In genomic region chr5:47979371-47979770, GRCm38 (mm10) we compare ENCODE assay signal across 12 mouse cellular contexts. TPM values are rescaled to one million over a fixed set of nuclear protein-coding genes. Genes with fewer than 3 reads are reported as not detected.
DNase-seq lines count a peak whose midpoint lies in the region; ATAC-seq and TF ChIP-seq lines count a peak whose summit lies in the region.
"Had no signal": no experiment of that assay in that cellular context is flagged by ENCODE, and none has a peak within 500 bp of the region (broad histone marks: within the 10 kb centered on the region; RNA-seq: fewer than 3 reads in every experiment).

No protein-coding gene starts in this region.

- H3K4me3 ChIP-seq in left cerebral cortex, adult 2 months: no peak overlapping the region
- H3K4me3 ChIP-seq in lung, embryonic 14.5 days (ENCODE audit: low read depth, low read length): no peak overlapping the region

- H3K9ac ChIP-seq in lung, embryonic 14.5 days: no peak overlapping the region

- no peak overlapping the region for H3K27ac ChIP-seq in left cerebral cortex, adult 2 months
- no peak overlapping the region for H3K27ac ChIP-seq in lung, embryonic 14.5 days (ENCODE audit: low read depth)
- H3K27ac ChIP-seq: macrophage had no signal

- 30% methylated on average over 4 of the region's 4 CpGs for WGBS in lung, embryonic 14.5 days

- no peaks in the 10 kb centered on the region for H3K9me3 ChIP-seq in lung, embryonic 14.5 days (ENCODE audit: low read depth, low read length)

- H3K36me3 ChIP-seq in lung, embryonic 14.5 days (ENCODE audit: insufficient read depth): no peaks in the 10 kb centered on the region

- no peaks in the 10 kb centered on the region for H3K4me1 ChIP-seq in lung, embryonic 14.5 days (ENCODE audit: insufficient read depth)

- H3K27me3 ChIP-seq in lung, embryonic 14.5 days (ENCODE audit: insufficient read depth, low read length): 0 out of 2 replicates have a peak, but pooled peaks cover 3% of the 10 kb centered on the region

- peak; percentile 69 for TF ChIP-seq CTCF in left cerebral cortex, adult 2 months (IDR thresholded peaks at IDR 0.05)
- TF ChIP-seq CTCF in lung, embryonic 14.5 days (IDR thresholded peaks at IDR 0.05; ENCODE audit: low read depth): peak; percentile 70

- DNase-seq in cerebellum, postnatal 14 days: peak; percentile 35 to 41
- no peak for DNase-seq in cerebellum, adult 9-11 months
- peak; percentile 14 to 15 for DNase-seq in left cerebral cortex, adult 2 months (ENCODE audit: extremely low spot score in 1 of 2, low spot score in 2 of 2)
- DNase-seq in left cerebral cortex, adult 8-10 months (ENCODE audit: low spot score in 2 of 2): no peak
- peak; percentile 20 for DNase-seq in MEL-GATA-1-ER (ENCODE audit: extremely low read depth, low read depth)
- peak; percentile 71 for DNase-seq in lung, embryonic 14.5 days
- DNase-seq in urinary bladder, postnatal 25 days (ENCODE audit: low spot score): no peak
- DNase-seq in left cerebral cortex, adult 9 months (ENCODE audit: low spot score in 2 of 2): no peak
- DNase-seq: cerebellum, adult 11-12 months; right cerebral cortex, postnatal 14 days had no signal

- intact Hi-C loops in left cerebral cortex, adult 2 months (cut with DNase I): loop anchor here (5.0 kb wide), 1 partner anchor 962 kb away; no protein-coding TSS in a partner anchor

- no peak overlapping the region for H3K4me2 ChIP-seq in lung, embryonic 14.5 days

- no peak for ATAC-seq in lung, embryonic 14.5 days (ENCODE audit: insufficient read depth)
- ATAC-seq: CD4-positive, CD25-positive, alpha-beta regulatory T cell, adult 4 months had no signal

RNA-seq across cellular contexts. Expression of gene Slit2, which starts 3.6 kb away (rescaled TPM):
- total RNA-seq in left cerebral cortex, adult 2 months (2021): 10 to 100 TPM; 39.4 to 41.2 TPM
- total RNA-seq in left cerebral cortex, adult 8-10 months (2022): 10 to 100 TPM; 25.0 to 50.0 (median 31.9) TPM
- 44.8 and 49.3 TPM in 2 replicates for polyA plus RNA-seq in lung, embryonic 14.5 days (2014; fragmentation: Nextera tagmentation; extraction: Ambion mirVana)
- polyA plus RNA-seq: macrophage had no signal

Comparison
In these comparisons a context has a peak if more than half of its experiments do, and no peak if none do; other contexts are left out.
1. DNase-seq: peak in cerebellum, postnatal 14 days (2 of 2), left cerebral cortex, adult 2 months (2 of 2), MEL-GATA-1-ER (single experiment) and lung, embryonic 14.5 days (single experiment); none in cerebellum, adult 9-11 months (single experiment), left cerebral cortex, adult 8-10 months (0 of 2), urinary bladder, postnatal 25 days (single experiment) and left cerebral cortex, adult 9 months (0 of 2).